Mouse (Mus musculus): ENCODE measurements around the gene Ankfn1. TPM values are rescaled to one million over a fixed set of nuclear protein-coding genes. Genes with fewer than 3 reads are reported as not detected.
A peak's percentile ranks its signal among the peaks of the same experiment; 100 is the strongest.

Gene Ankfn1
- polyA plus RNA-seq, 1 experiment from 2014 or later = 0.39 TPM

DNA sequence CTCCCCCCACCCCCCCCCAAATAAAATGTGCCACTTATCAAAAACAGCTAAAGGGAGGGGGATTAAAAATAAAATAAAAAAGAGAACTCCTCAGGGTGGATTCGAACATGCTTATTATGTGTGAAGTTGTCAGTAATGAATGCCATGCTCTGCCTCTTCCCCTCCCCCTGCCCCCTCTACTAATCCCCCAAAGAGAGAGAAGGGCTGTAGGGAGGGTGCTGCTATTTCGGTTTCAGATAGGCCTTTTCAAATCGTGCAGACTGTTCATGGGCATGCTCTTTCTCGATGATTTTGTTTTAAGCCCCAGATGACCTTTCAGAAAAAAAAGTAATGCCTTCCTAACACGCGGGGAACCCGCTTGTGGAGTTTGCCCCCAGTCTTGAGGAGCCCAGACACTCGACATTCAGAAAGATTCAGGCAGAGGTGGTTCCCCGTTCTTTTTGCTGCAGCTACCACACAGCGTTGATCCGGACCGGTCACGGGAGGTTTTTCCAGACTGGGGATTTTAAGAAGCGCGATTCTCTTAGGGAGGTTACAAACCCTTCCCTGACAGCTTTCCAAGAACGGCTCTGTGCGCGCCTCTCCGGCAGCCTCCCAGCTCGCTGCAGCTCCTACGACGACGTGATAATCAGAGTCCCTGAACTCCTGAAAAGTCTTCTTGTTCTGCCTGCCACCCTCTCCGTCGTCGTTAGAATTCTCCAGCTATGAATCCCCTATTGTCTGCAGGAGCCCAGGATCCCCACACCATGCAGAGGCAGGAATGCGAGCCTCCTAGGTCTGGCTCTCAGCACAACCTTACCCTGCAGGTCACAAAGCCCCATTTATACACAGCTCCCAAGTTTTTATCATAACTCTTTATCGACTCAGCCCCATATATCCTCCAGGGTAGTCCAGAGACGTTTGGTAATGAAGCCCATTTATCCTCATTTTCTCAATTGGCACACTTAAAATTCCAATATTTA is 232.3 kb downstream of the Ankfn1 start:
- no peaks in the 10 kb centered on the region for H3K27me3 ChIP-seq (ENCODE audit: control insufficient read depth, insufficient read depth, low read length)
- H3K9ac ChIP-seq (replicated peaks; ENCODE audit: low read depth, low read length) = no peak overlapping the region
- ATAC-seq (ENCODE audit: insufficient number of reproducible peaks, insufficient read depth, low FRiP score, low read depth) = no peak; the same call in 1 of the 2 replicates
- H3K36me3 ChIP-seq (ENCODE audit: control insufficient read depth, insufficient read depth, low read length) = no peaks in the 10 kb centered on the region
- 0 out of 2 replicates have a peak overlapping the region, but pooled peaks have one; percentile 0 for H3K4me3 ChIP-seq (ENCODE audit: low read depth, low read length)
- H3K4me1 ChIP-seq (ENCODE audit: control insufficient read depth, insufficient read depth, low read length) = no peaks in the 10 kb centered on the region
- 6% methylated on average over 29 of the region's 29 CpGs for WGBS
- no peaks in the 10 kb centered on the region for H3K9me3 ChIP-seq (ENCODE audit: control insufficient read depth, low read depth, low read length)
- peak overlapping the region; percentile 40 for H3K4me2 ChIP-seq (replicated peaks; ENCODE audit: low read depth, low read length)
- no peak overlapping the region for H3K27ac ChIP-seq (ENCODE audit: low read length)

DNA sequence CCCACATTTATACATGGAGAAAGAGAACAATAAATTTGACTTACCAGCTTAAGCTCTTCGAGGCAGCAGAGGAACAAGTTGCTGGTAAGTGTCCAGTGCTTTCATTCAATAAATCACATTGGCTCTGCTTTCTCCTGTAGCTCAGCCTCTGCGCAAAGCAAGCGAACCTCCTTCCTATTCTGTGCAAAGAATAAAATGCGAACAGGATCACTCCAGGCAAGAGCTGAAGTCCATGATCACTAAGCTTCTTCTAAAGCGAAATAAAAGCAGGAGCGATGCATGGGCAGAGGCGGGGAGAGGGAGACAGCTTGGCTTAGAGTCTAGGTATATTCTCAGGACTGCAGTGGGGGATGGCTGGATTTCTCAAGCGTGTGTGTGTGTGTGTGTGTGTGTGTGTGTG is 239.1 kb downstream of the Ankfn1 start:
- WGBS = 45% methylated on average over 8 of the region's 8 CpGs
- Histone ChIP-seq H3K4me3 (ENCODE audit: low read depth, low read length) (no peak overlapping the region), H3K27me3 (ENCODE audit: control insufficient read depth, insufficient read depth, low read length) (no peaks in the 10 kb centered on the region), H3K9ac (replicated peaks; ENCODE audit: low read depth, low read length) (no peak overlapping the region), H3K36me3 (ENCODE audit: control insufficient read depth, insufficient read depth, low read length) (no peaks in the 10 kb centered on the region), H3K4me2 (replicated peaks; ENCODE audit: low read depth, low read length) (no peak overlapping the region), H3K27ac (ENCODE audit: low read length) (no peak overlapping the region), H3K4me1 (ENCODE audit: control insufficient read depth, insufficient read depth, low read length) (no peaks in the 10 kb centered on the region), H3K9me3 (ENCODE audit: control insufficient read depth, low read depth, low read length) (no peaks in the 10 kb centered on the region)
- no peak for ATAC-seq (ENCODE audit: insufficient number of reproducible peaks, insufficient read depth, low FRiP score, low read depth)

GRCm38 (mm10) chr11:89527800-89528430 is 249.5 kb downstream of the Ankfn1 start:
- H3K36me3 ChIP-seq (ENCODE audit: control insufficient read depth, insufficient read depth, low read length) = no peaks in the 10 kb centered on the region
- H3K27ac ChIP-seq (ENCODE audit: low read length) = no peak overlapping the region
- no peaks in the 10 kb centered on the region for H3K27me3 ChIP-seq (ENCODE audit: control insufficient read depth, insufficient read depth, low read length)
- 75% methylated on average over 4 of the region's 4 CpGs for WGBS
- no peaks in the 10 kb centered on the region for H3K9me3 ChIP-seq (ENCODE audit: control insufficient read depth, low read depth, low read length)
- H3K9ac ChIP-seq (replicated peaks; ENCODE audit: low read depth, low read length) = no peak overlapping the region
- ATAC-seq (ENCODE audit: insufficient number of reproducible peaks, insufficient read depth, low FRiP score, low read depth) = no peak
- H3K4me2 ChIP-seq (replicated peaks; ENCODE audit: low read depth, low read length) = no peak overlapping the region
- no peak overlapping the region for H3K4me3 ChIP-seq (ENCODE audit: low read depth, low read length)
- no peaks in the 10 kb centered on the region for H3K4me1 ChIP-seq (ENCODE audit: control insufficient read depth, insufficient read depth, low read length)

GRCm38 (mm10) chr11:89515501-89515901 is 262.0 kb downstream of the Ankfn1 start:
- Histone ChIP-seq H3K27ac (ENCODE audit: low read length) (no peak overlapping the region), H3K4me1 (ENCODE audit: control insufficient read depth, insufficient read depth, low read length) (peaks cover 4% of the 10 kb centered on the region; the same call in 1 of the 2 replicates), H3K4me2 (replicated peaks; ENCODE audit: low read depth, low read length) (peak overlapping the region; percentile 26), H3K27me3 (ENCODE audit: control insufficient read depth, insufficient read depth, low read length) (no peaks in the 10 kb centered on the region), H3K4me3 (ENCODE audit: low read depth, low read length) (no peak overlapping the region), H3K9ac (replicated peaks; ENCODE audit: low read depth, low read length) (no peak overlapping the region), H3K9me3 (ENCODE audit: control insufficient read depth, low read depth, low read length) (no peaks in the 10 kb centered on the region), H3K36me3 (ENCODE audit: control insufficient read depth, insufficient read depth, low read length) (no peaks in the 10 kb centered on the region)
- WGBS = 8% methylated on average over 9 of the region's 9 CpGs
- ATAC-seq (ENCODE audit: insufficient number of reproducible peaks, insufficient read depth, low FRiP score, low read depth) = peak; percentile 46; the same call in 1 of the 2 replicates

DNA sequence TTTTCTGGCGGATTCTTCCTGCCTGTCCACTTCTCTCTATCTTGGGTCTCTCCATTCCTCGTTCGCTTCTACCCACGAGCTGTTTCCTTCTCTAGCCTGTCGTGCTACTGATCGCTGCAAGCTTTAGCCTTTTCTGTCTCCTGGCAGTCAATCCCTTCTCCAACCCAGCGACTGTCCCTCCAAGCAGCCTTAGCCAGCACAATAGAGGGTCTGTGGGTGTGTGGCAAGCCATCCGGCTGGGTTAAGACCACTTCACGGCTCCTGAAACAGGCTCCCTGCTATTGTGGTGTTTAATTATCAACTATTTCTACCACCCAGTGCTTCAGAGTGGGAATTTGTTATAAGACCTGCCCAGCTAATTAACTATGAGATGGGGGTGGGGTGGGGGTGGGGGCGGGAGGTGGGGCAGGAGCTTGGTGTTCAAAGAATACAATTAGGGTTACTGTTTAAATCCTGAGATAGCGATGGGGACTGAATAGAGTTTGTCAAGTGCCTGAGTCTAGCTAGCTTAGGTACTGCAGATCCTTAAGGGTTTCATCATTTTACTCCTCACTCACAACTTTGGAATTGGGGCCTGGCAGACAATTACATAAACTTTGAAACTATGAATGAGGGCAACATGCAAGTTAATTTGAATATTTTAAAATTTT is 268.7 kb downstream of the Ankfn1 start:
- WGBS = 24% methylated on average over 11 of the region's 11 CpGs
- no peak overlapping the region for H3K4me2 ChIP-seq (replicated peaks; ENCODE audit: low read depth, low read length)
- no peak for ATAC-seq (ENCODE audit: insufficient number of reproducible peaks, insufficient read depth, low FRiP score, low read depth)

GRCm38 (mm10) chr11:89506595-89507245 is 270.7 kb downstream of the Ankfn1 start:
- no peak overlapping the region for H3K4me2 ChIP-seq (replicated peaks; ENCODE audit: low read depth, low read length)
- H3K36me3 ChIP-seq (ENCODE audit: control insufficient read depth, insufficient read depth, low read length) = no peaks in the 10 kb centered on the region
- H3K4me1 ChIP-seq (ENCODE audit: control insufficient read depth, insufficient read depth, low read length) = 0 out of 2 replicates have a peak, but pooled peaks cover 7% of the 10 kb centered on the region
- ATAC-seq (ENCODE audit: insufficient number of reproducible peaks, insufficient read depth, low FRiP score, low read depth) = no peak
- H3K9me3 ChIP-seq (ENCODE audit: control insufficient read depth, low read depth, low read length) = no peaks in the 10 kb centered on the region
- H3K4me3 ChIP-seq (ENCODE audit: low read depth, low read length) = no peak overlapping the region
- WGBS = 39% methylated on average over 11 of the region's 11 CpGs
- H3K27me3 ChIP-seq (ENCODE audit: control insufficient read depth, insufficient read depth, low read length) = no peaks in the 10 kb centered on the region
- H3K9ac ChIP-seq (replicated peaks; ENCODE audit: low read depth, low read length) = no peak overlapping the region
- H3K27ac ChIP-seq (ENCODE audit: low read length) = no peak overlapping the region

More for the DNA sequence above, 268.7 kb downstream of the Ankfn1 start:
- Histone ChIP-seq H3K27me3 (ENCODE audit: control insufficient read depth, insufficient read depth, low read length) (no peaks in the 10 kb centered on the region), H3K4me1 (ENCODE audit: control insufficient read depth, insufficient read depth, low read length) (0 out of 2 replicates have a peak, but pooled peaks cover 7% of the 10 kb centered on the region), H3K36me3 (ENCODE audit: control insufficient read depth, insufficient read depth, low read length) (no peaks in the 10 kb centered on the region), H3K4me3 (ENCODE audit: low read depth, low read length) (no peak overlapping the region), H3K9me3 (ENCODE audit: control insufficient read depth, low read depth, low read length) (no peaks in the 10 kb centered on the region), H3K9ac (replicated peaks; ENCODE audit: low read depth, low read length) (no peak overlapping the region), H3K27ac (ENCODE audit: low read length) (no peak overlapping the region)

- no peaks in the 10 kb centered on the region for H3K9me3 ChIP-seq (ENCODE audit: control insufficient read depth, low read depth, low read length)
- no peaks in the 10 kb centered on the region for H3K27me3 ChIP-seq (ENCODE audit: control insufficient read depth, insufficient read depth, low read length)
- no peaks in the 10 kb centered on the region for H3K36me3 ChIP-seq (ENCODE audit: control insufficient read depth, insufficient read depth, low read length)
- H3K4me1 ChIP-seq (ENCODE audit: control insufficient read depth, insufficient read depth, low read length) = 0 out of 2 replicates have a peak, but pooled peaks cover 7% of the 10 kb centered on the region
- no peak overlapping the region for H3K9ac ChIP-seq (replicated peaks; ENCODE audit: low read depth, low read length)
- no peak overlapping the region for H3K4me2 ChIP-seq (replicated peaks; ENCODE audit: low read depth, low read length)
- H3K4me3 ChIP-seq (ENCODE audit: low read depth, low read length) = no peak overlapping the region
- 69% methylated on average over 7 of the region's 7 CpGs for WGBS
- ATAC-seq (ENCODE audit: insufficient number of reproducible peaks, insufficient read depth, low FRiP score, low read depth) = no peak
- H3K27ac ChIP-seq (ENCODE audit: low read length) = no peak overlapping the region
Measured at GRCm38 (mm10) chr11:89505046-89505445, 272.4 kb downstream of the Ankfn1 start.

- Histone ChIP-seq H3K4me3 (ENCODE audit: low read depth, low read length) (no peak overlapping the region), H3K27me3 (ENCODE audit: control insufficient read depth, insufficient read depth, low read length) (no peaks in the 10 kb centered on the region), H3K36me3 (ENCODE audit: control insufficient read depth, insufficient read depth, low read length) (no peaks in the 10 kb centered on the region), H3K27ac (ENCODE audit: low read length) (no peak overlapping the region), H3K9ac (replicated peaks; ENCODE audit: low read depth, low read length) (no peak overlapping the region), H3K9me3 (ENCODE audit: control insufficient read depth, low read depth, low read length) (no peaks in the 10 kb centered on the region), H3K4me2 (replicated peaks; ENCODE audit: low read depth, low read length) (no peak overlapping the region), H3K4me1 (ENCODE audit: control insufficient read depth, insufficient read depth, low read length) (0 out of 2 replicates have a peak, but pooled peaks cover under 1% of the 10 kb centered on the region)
- ATAC-seq (ENCODE audit: insufficient number of reproducible peaks, insufficient read depth, low FRiP score, low read depth) = no peak
- 71% methylated on average over 7 of the region's 7 CpGs for WGBS
Measured at GRCm38 (mm10) chr11:89501796-89502195, 275.7 kb downstream of the Ankfn1 start.

All from stomach, embryonic 14.5 days (tissue).